40 mouse cellular contexts compared by ENCODE assay signal in genomic region chr9:54308209-54308608, GRCm38 (mm10). TPM values are rescaled to one million over a fixed set of nuclear protein-coding genes. Genes with fewer than 3 reads are reported as not detected.
"Had no signal": no experiment of that assay in that cellular context is flagged by ENCODE, and none has a peak within 500 bp of the region (broad histone marks: within the 10 kb centered on the region; RNA-seq: fewer than 3 reads in every experiment).

No protein-coding gene starts in this region.

- H3K4me2 ChIP-seq: limb, embryonic 12.5 days; limb, embryonic 13.5 days; limb, embryonic 15.5 days; liver, embryonic 13.5 days; liver, embryonic 15.5 days; lung, embryonic 14.5 days; lung, embryonic 15.5 days; midbrain, embryonic 11.5 days; midbrain, embryonic 12.5 days; midbrain, embryonic 13.5 days; midbrain, embryonic 15.5 days; neural tube, embryonic 12.5 days had no signal

- H3K4me3 ChIP-seq: left cerebral cortex, adult 2 months; limb, embryonic 10.5 days; limb, embryonic 12.5 days; limb, embryonic 13.5 days; limb, embryonic 15.5 days; liver, embryonic 13.5 days; liver, embryonic 15.5 days; lung, embryonic 15.5 days; megakaryocyte, embryonic 14.5 days; midbrain, embryonic 10.5 days; midbrain, embryonic 12.5 days; midbrain, embryonic 13.5 days; midbrain, embryonic 15.5 days; myocyte; neural tube, embryonic 12.5 days had no signal

- H3K27me3 ChIP-seq: limb, embryonic 12.5 days; limb, embryonic 13.5 days; limb, embryonic 15.5 days; liver, embryonic 13.5 days; liver, embryonic 15.5 days; lung, embryonic 15.5 days; midbrain, embryonic 12.5 days; midbrain, embryonic 13.5 days; midbrain, embryonic 15.5 days; neural tube, embryonic 12.5 days had no signal

- H3K9ac ChIP-seq: limb, embryonic 12.5 days; limb, embryonic 13.5 days; limb, embryonic 15.5 days; liver, embryonic 13.5 days; liver, embryonic 14.5 days; liver, embryonic 15.5 days; lung, embryonic 14.5 days; lung, embryonic 15.5 days; midbrain, embryonic 12.5 days; midbrain, embryonic 13.5 days; midbrain, embryonic 15.5 days; neural tube, embryonic 12.5 days had no signal

- ATAC-seq: lung, postnatal 0 days; midbrain, embryonic 13.5 days; midbrain, embryonic 15.5 days; midbrain, embryonic 16.5 days had no signal

- H3K9me3 ChIP-seq: limb, embryonic 10.5 days; limb, embryonic 12.5 days; limb, embryonic 13.5 days; limb, embryonic 15.5 days; liver, embryonic 13.5 days; liver, embryonic 15.5 days; lung, embryonic 15.5 days; midbrain, embryonic 10.5 days; midbrain, embryonic 12.5 days; midbrain, embryonic 13.5 days; midbrain, embryonic 15.5 days; neural tube, embryonic 12.5 days had no signal

- H3K27ac ChIP-seq: left cerebral cortex, adult 2 months; limb, embryonic 12.5 days; limb, embryonic 13.5 days; limb, embryonic 15.5 days; liver, embryonic 13.5 days; liver, embryonic 14.5 days; liver, embryonic 15.5 days; lung, embryonic 15.5 days; macrophage; midbrain, embryonic 10.5 days; midbrain, embryonic 12.5 days; midbrain, embryonic 13.5 days; midbrain, embryonic 15.5 days; neural tube, embryonic 12.5 days had no signal

- DNase-seq: left cerebral cortex, postnatal 4 days; liver; liver, embryonic 13.5 days; lung, adult 18-20 months; lung, adult 2 months; lung, embryonic 14.5 days; lung, postnatal 10 days; lung, postnatal 14 days; lung, postnatal 36 days; lung, postnatal 4 days; midbrain, embryonic 14.5 days had no signal

- H3K4me1 ChIP-seq: limb, embryonic 15.5 days; liver, embryonic 13.5 days; liver, embryonic 15.5 days; lung, embryonic 15.5 days; megakaryocyte, embryonic 14.5 days; midbrain, embryonic 10.5 days; midbrain, embryonic 13.5 days; midbrain, embryonic 15.5 days; neural tube, embryonic 12.5 days had no signal

- H3K36me3 ChIP-seq: limb, embryonic 10.5 days; limb, embryonic 12.5 days; limb, embryonic 13.5 days; limb, embryonic 15.5 days; liver, embryonic 13.5 days; liver, embryonic 15.5 days; lung, embryonic 15.5 days; midbrain, embryonic 10.5 days; midbrain, embryonic 12.5 days; midbrain, embryonic 13.5 days; midbrain, embryonic 15.5 days; neural tube, embryonic 12.5 days had no signal

RNA-seq across cellular contexts. Expression of gene Gldn, which starts 21.9 kb away (rescaled TPM):
- total RNA-seq: megakaryocyte progenitor cell, adult 5-6 weeks; megakaryocyte, adult 5-6 weeks; megakaryocyte-erythroid progenitor cell, adult 5-6 weeks; monocyte, adult 5-6 weeks had no signal
- polyA plus RNA-seq: liver, embryonic 13.5 days; liver, embryonic 14.5 days; liver, embryonic 15.5 days; liver, embryonic 16.5 days; lung, embryonic 14.5 days; lung, embryonic 15.5 days; lung, embryonic 16.5 days; lung, postnatal 0 days; macrophage; myocyte had no signal

RNA-seq across cellular contexts. Expression of gene Cyp19a1, which starts 40.3 kb away (rescaled TPM):
- total RNA-seq: left cerebral cortex, postnatal 36 days; megakaryocyte progenitor cell, adult 5-6 weeks; megakaryocyte, adult 5-6 weeks; megakaryocyte-erythroid progenitor cell, adult 5-6 weeks; midbrain, postnatal 0 days; monocyte, adult 5-6 weeks had no signal
- polyA plus RNA-seq: limb, embryonic 10.5 days; limb, embryonic 11.5 days; limb, embryonic 12.5 days; limb, embryonic 13.5 days; limb, embryonic 15.5 days; liver, embryonic 13.5 days; liver, embryonic 14.5 days; liver, embryonic 15.5 days; liver, embryonic 16.5 days; lung, adult 2 months; lung, embryonic 14.5 days; lung, embryonic 15.5 days; lung, embryonic 16.5 days; lung, postnatal 0 days; macrophage; midbrain, embryonic 11.5 days; midbrain, embryonic 12.5 days; midbrain, embryonic 14.5 days; midbrain, embryonic 15.5 days; myocyte; neural tube, embryonic 11.5 days had no signal
